Mouse (Mus musculus): ENCODE data around the gene Mapk1ip1l.

- TF ChIP-seq POLR2A (IDR thresholded peaks at IDR 0.05; ENCODE audit: borderline replicate concordance, insufficient read depth, low read length) = no peak
- TF ChIP-seq CTCF (IDR thresholded peaks at IDR 0.05; ENCODE audit: borderline replicate concordance, insufficient read depth, low read depth, low read length) = no peak
Observed at GRCm38 (mm10) chr14:47281535-47281934, 16.5 kb upstream of the Mapk1ip1l start.
